Mouse (Mus musculus): ENCODE results near the gene Creb3l2.

DNA sequence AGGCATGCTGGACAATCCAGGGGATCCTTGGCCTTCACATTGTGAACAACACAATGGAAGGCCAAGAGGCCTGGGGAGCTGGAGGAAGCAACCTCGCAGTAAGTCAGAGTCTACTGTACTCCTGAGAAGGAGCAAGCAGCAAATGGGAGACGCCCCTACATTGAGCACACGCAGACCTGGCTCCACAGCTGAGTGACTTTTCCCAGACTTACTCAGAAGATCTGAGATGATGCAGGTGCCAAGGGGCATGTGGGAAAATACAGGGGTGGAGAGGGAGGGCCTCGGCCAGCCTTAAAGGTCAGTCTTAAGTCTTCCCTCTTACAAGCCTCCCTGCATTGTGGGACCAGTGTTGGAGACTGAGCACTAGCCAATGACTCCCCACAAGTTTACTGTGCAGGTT, 25.2 kb downstream of the Creb3l2 start:
- TF ChIP-seq TAL1 (IDR thresholded peaks at IDR 0.05; ENCODE audit: low read length) (no peak), GATA1 (IDR thresholded peaks at IDR 0.05; ENCODE audit: low read length) (no peak)
